Mouse (Mus musculus) left cerebral cortex, postnatal 14 days (tissue): ENCODE data around the gene Slc25a18. TPM values are rescaled to one million over a fixed set of nuclear protein-coding genes. Genes with fewer than 3 reads are reported as not detected.

Experiments
- DNase-seq, 2 experiments: peaks; one replicate each; pipeline ENCODE4 v3.0.0; 2021 to 2022; ENCODE audit warnings: low spot score in 2 of 2, mixed read lengths in 1 of 2
- intact Hi-C: fragments of 180-260 bp; cut with DNase I; formaldehyde crosslinking; loops from one replicate; pipeline ENCODE4 v1.15.1; 2025
- long read RNA-seq, 2 experiments: library from polyadenylated mRNA; stranded (forward); transcript quantifications; one replicate each; pipeline ENCODE4 v2.0.0; 2021
- total RNA-seq, 2 experiments: library from RNA; stranded (reverse); gene quantifications; 2 replicates each; pipeline ENCODE4 v1.2.3; 2021

Slc25a18 gene
- 10 to 100 TPM; 46.9 to 50.1 TPM for total RNA-seq
- long read RNA-seq, experiment 1, transcript Slc25a18-201 (10 exons, 1,911 nt): major isoform, 57 of 67 reads
- long read RNA-seq, experiment 1, partial matches to known transcripts: 3 of 67 reads
- long read RNA-seq, experiment 1, other reads (novel, unspliced or antisense): 7 of 67 reads
- long read RNA-seq, experiment 2, transcript Slc25a18-201 (10 exons, 1,911 nt): major isoform, 46 of 51 reads
- long read RNA-seq, experiment 2, partial matches to known transcripts: 2 of 51 reads
- long read RNA-seq, experiment 2, other reads (novel, unspliced or antisense): 3 of 51 reads

GRCm38 (mm10) chr6:120773149-120773628 is at the start of gene Slc25a18:
Slc25a18 (plus strand) TSS chr6:120773578.
- intact Hi-C loops: no loop called here
- peak; percentile 45 to 53 for DNase-seq

GRCm38 (mm10) chr6:120725986-120726385 is 47.4 kb upstream of the Slc25a18 start:
- intact Hi-C loops: no loop called here
- DNase-seq: peak in 1 of 2 experiments; percentile 7

- DNase-seq: no peak
- intact Hi-C loops: loop anchor here (1.0 to 10.0 kb wide), 2 partner anchors 197 to 301 kb away; no protein-coding TSS in a partner anchor
Measured at GRCm38 (mm10) chr6:120736011-120736410, 37.4 kb upstream of the Slc25a18 start.

GRCm38 (mm10) chr6:120736566-120736965 is 36.8 kb upstream of the Slc25a18 start:
- DNase-seq: peak; percentile 57 to 64
- intact Hi-C loops: loop anchor here (1.0 to 10.0 kb wide), 2 partner anchors 197 to 302 kb away; no protein-coding TSS in a partner anchor

GRCm38 (mm10) chr6:120743130-120743529 is 30.2 kb upstream of the Slc25a18 start:
- intact Hi-C loops: no loop called here
- DNase-seq: no peak

GRCm38 (mm10) chr6:120744266-120744665 is 29.1 kb upstream of the Slc25a18 start:
- intact Hi-C loops: no loop called here
- no peak for DNase-seq

- DNase-seq: no peak
- intact Hi-C loops: no loop called here
Measured at GRCm38 (mm10) chr6:120746416-120746815, 27.0 kb upstream of the Slc25a18 start.

GRCm38 (mm10) chr6:120761151-120761550 is 12.2 kb upstream of the Slc25a18 start:
- intact Hi-C loops: no loop called here
- DNase-seq: no peak

- no peak for DNase-seq
- intact Hi-C loops: no loop called here
Measured at GRCm38 (mm10) chr6:120769972-120770371, 3.4 kb upstream of the Slc25a18 start.

- intact Hi-C loops: no loop called here
- no peak for DNase-seq
Measured at GRCm38 (mm10) chr6:120771366-120771765, 2.0 kb upstream of the Slc25a18 start.

- no peak for DNase-seq
- intact Hi-C loops: no loop called here
Measured at GRCm38 (mm10) chr6:120772025-120772424, 1.4 kb upstream of the Slc25a18 start.

- intact Hi-C loops: no loop called here
- DNase-seq: no peak
Measured at GRCm38 (mm10) chr6:120773763-120774162, 385 bp downstream of the Slc25a18 start.

- intact Hi-C loops: no loop called here
Measured at GRCm38 (mm10) chr6:120776286-120776685, 2.9 kb downstream of the Slc25a18 start.

GRCm38 (mm10) chr6:120777533-120777932 is 4.2 kb downstream of the Slc25a18 start:
- intact Hi-C loops: no loop called here

More at GRCm38 (mm10) chr6:120776286-120776685, 2.9 kb downstream of the Slc25a18 start:
- DNase-seq: no peak

GRCm38 (mm10) chr6:120778226-120778625 is 4.8 kb downstream of the Slc25a18 start:
- intact Hi-C loops: no loop called here
- no peak for DNase-seq

More at GRCm38 (mm10) chr6:120777533-120777932, 4.2 kb downstream of the Slc25a18 start:
- no peak for DNase-seq

GRCm38 (mm10) chr6:120782948-120783347 is 9.6 kb downstream of the Slc25a18 start:
- no peak for DNase-seq
- intact Hi-C loops: no loop called here

- intact Hi-C loops: no loop called here
Measured at GRCm38 (mm10) chr6:120784351-120784750, 11.0 kb downstream of the Slc25a18 start.

GRCm38 (mm10) chr6:120788068-120788607 is 14.8 kb downstream of the Slc25a18 start:
- intact Hi-C loops: no loop called here
- DNase-seq: no peak

More at GRCm38 (mm10) chr6:120784351-120784750, 11.0 kb downstream of the Slc25a18 start:
- no peak for DNase-seq

- intact Hi-C loops: no loop called here
- no peak for DNase-seq
Measured at GRCm38 (mm10) chr6:120788904-120789303, 15.5 kb downstream of the Slc25a18 start.

GRCm38 (mm10) chr6:120790153-120790552 is 16.8 kb downstream of the Slc25a18 start:
- intact Hi-C loops: no loop called here
- DNase-seq: no peak

- no peak for DNase-seq
- intact Hi-C loops: no loop called here
Measured at GRCm38 (mm10) chr6:120790717-120791116, 17.3 kb downstream of the Slc25a18 start.
